Mouse (Mus musculus): ENCODE results near the gene Ypel2.

GRCm38 (mm10) chr11:86995625-86996221 is 2.2 kb upstream of the Ypel2 start:
- TF ChIP-seq CTCF (IDR thresholded peaks at IDR 0.05; ENCODE audit: extremely low read depth, insufficient read depth, insufficient read length, insufficient replicate concordance) = peak; percentile 77; the same call in 1 of the 2 replicates
- TF ChIP-seq POLR2A (IDR thresholded peaks at IDR 0.05; ENCODE audit: low read depth, low read length) = no peak
